Mouse (Mus musculus) thymus, adult 2 months (tissue): Measurements from ENCODE around the gene Sh2d1a.

Experiments used
- CTCF ChIP-seq: fragments of 200-500 bp; IDR thresholded peaks from 2 replicates; pipeline ENCODE4 v1.5.1; 2012; ENCODE audit warnings: mild to moderate bottlenecking, control low read depth, low read length, moderate library complexity, borderline replicate concordance; ENCODE audit not compliant: control insufficient read depth, poor library complexity, insufficient read depth; ENCODE audit errors: extremely low read depth
- POLR2A ChIP-seq: fragments of 200-500 bp; IDR thresholded peaks from 2 replicates; pipeline ENCODE4 v1.6.1; 2012; ENCODE audit warnings: mild to moderate bottlenecking, low read length, control low read depth, moderate library complexity; ENCODE audit not compliant: control insufficient read depth, poor library complexity, insufficient read depth; ENCODE audit errors: extremely low read depth

DNA sequence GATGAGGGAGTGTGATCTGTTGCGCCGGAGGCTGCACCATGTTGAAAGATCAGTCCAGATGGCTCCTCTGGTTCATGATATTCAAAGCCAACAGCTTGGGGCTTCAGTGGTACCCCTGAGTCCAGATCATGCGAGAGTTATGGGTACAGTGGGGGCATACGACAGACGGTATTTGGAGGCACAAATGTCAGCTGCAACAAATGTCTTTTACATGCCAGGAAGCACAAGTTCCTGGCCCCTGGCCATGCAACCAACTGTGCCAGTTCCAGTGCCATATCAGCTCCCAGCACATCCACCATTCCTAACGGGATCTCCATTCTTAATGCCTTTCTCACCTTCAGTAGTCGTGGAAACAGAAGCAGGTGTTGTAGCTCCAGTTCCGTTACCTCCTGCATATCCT lies 11.9 kb upstream of the Sh2d1a start:
- TF ChIP-seq CTCF (no peak), POLR2A (no peak)
